27 mouse cellular contexts compared by ENCODE assay signal in genomic region chr9:119472412-119472918, GRCm38 (mm10). TPM values are rescaled to one million over a fixed set of nuclear protein-coding genes. Genes with fewer than 3 reads are reported as not detected.
DNase-seq lines count a peak whose midpoint lies in the region; ATAC-seq lines count a peak whose summit lies in the region.
"Had no signal": no experiment of that assay in that cellular context is flagged by ENCODE, and none has a peak within 500 bp of the region (broad histone marks: within the 10 kb centered on the region; RNA-seq: fewer than 3 reads in every experiment).

No protein-coding gene starts in this region.

- H3K4me3 ChIP-seq in heart, embryonic 12.5 days = no peak overlapping the region
- no peak overlapping the region for H3K4me3 ChIP-seq in midbrain, embryonic 14.5 days (replicated peaks; ENCODE audit: low read depth, low read length)
- H3K4me3 ChIP-seq: forebrain, embryonic 13.5 days; layer of hippocampus, adult 2 months; left cerebral cortex, adult 2 months; limb, embryonic 12.5 days; myocyte; neural tube, embryonic 12.5 days had no signal

- peaks cover 8% of the 10 kb centered on the region for H3K27me3 ChIP-seq in heart, embryonic 12.5 days (replicated peaks)
- no peaks in the 10 kb centered on the region for H3K27me3 ChIP-seq in midbrain, embryonic 14.5 days (ENCODE audit: control insufficient read depth, insufficient read depth, low read length)
- H3K27me3 ChIP-seq: CH12.LX; forebrain, embryonic 13.5 days; limb, embryonic 12.5 days; neural tube, embryonic 12.5 days had no signal

- no peaks in the 10 kb centered on the region for H3K36me3 ChIP-seq in heart, embryonic 12.5 days
- H3K36me3 ChIP-seq in midbrain, embryonic 14.5 days (ENCODE audit: control insufficient read depth, insufficient read depth, low read length) = peaks cover 14% of the 10 kb centered on the region

- DNase-seq in heart, adult 8-10 months (ENCODE audit: low spot score) = no peak
- DNase-seq in 3T3-L1 (ENCODE audit: low read depth, low spot score) = peak; percentile 11
- peak; percentile 49 for DNase-seq in R1 (ENCODE audit: low read depth, low spot score)
- DNase-seq in heart, postnatal 10 days = peak; percentile 60 to 69
- no peak for DNase-seq in midbrain, embryonic 14.5 days
- no peak for DNase-seq in adrenal gland, postnatal 4 days (ENCODE audit: low spot score in 2 of 2)
- DNase-seq: adrenal gland, postnatal 25 days; cerebellum, adult 2 months; cerebellum, postnatal 14 days; gastrocnemius, postnatal 10 days; liver, postnatal 0 days; right cerebral cortex, adult 18-20 months; spleen, adult 18-20 months; thymus, adult 18-20 months; thymus, postnatal 25 days had no signal

- no peaks in the 10 kb centered on the region for H3K9me3 ChIP-seq in heart, embryonic 12.5 days (replicated peaks)
- no peaks in the 10 kb centered on the region for H3K9me3 ChIP-seq in midbrain, embryonic 14.5 days (ENCODE audit: control insufficient read depth, low read length)
- H3K9me3 ChIP-seq: forebrain, embryonic 13.5 days; limb, embryonic 12.5 days; neural tube, embryonic 12.5 days had no signal

- intact Hi-C loops in heart, postnatal 10 days (cut with DNase I) = no loop called here

- peak overlapping the region; percentile 14; the same call in 1 of the 2 replicates for H3K27ac ChIP-seq in heart, embryonic 12.5 days (ENCODE audit: poor library complexity, severe bottlenecking)
- H3K27ac ChIP-seq in midbrain, embryonic 14.5 days (replicated peaks; ENCODE audit: low read depth, low read length) = no peak overlapping the region
- H3K27ac ChIP-seq: forebrain, embryonic 13.5 days; hindbrain, embryonic 14.5 days; layer of hippocampus, adult 2 months; left cerebral cortex, adult 2 months; limb, embryonic 12.5 days; neural tube, embryonic 12.5 days; stomach, postnatal 0 days had no signal

- H3K4me2 ChIP-seq in heart, embryonic 12.5 days = no peak overlapping the region
- no peak overlapping the region for H3K4me2 ChIP-seq in midbrain, embryonic 14.5 days (ENCODE audit: low read length)
- H3K4me2 ChIP-seq: forebrain, embryonic 13.5 days; hindbrain, embryonic 14.5 days; limb, embryonic 12.5 days; midbrain, embryonic 11.5 days; neural tube, embryonic 12.5 days had no signal

- no peak for ATAC-seq in heart, embryonic 12.5 days (ENCODE audit: insufficient number of reproducible peaks, low FRiP score)
- no peak for ATAC-seq in midbrain, embryonic 14.5 days (ENCODE audit: low FRiP score, low TSS enrichment)
- ATAC-seq: forebrain, embryonic 13.5 days; intestine, postnatal 0 days; liver, postnatal 0 days had no signal

- 44% methylated on average over 11 of the region's 11 CpGs for WGBS in heart, embryonic 12.5 days
- 84% methylated on average over 11 of the region's 11 CpGs for WGBS in midbrain, embryonic 14.5 days

- H3K9ac ChIP-seq in heart, embryonic 12.5 days = no peak overlapping the region
- no peak overlapping the region for H3K9ac ChIP-seq in midbrain, embryonic 14.5 days (replicated peaks; ENCODE audit: low read length)
- H3K9ac ChIP-seq: forebrain, embryonic 13.5 days; hindbrain, embryonic 14.5 days; limb, embryonic 12.5 days; liver, postnatal 0 days; neural tube, embryonic 12.5 days had no signal

- H3K4me1 ChIP-seq in heart, embryonic 12.5 days (replicated peaks) = peaks cover 82% of the 10 kb centered on the region
- no peaks in the 10 kb centered on the region for H3K4me1 ChIP-seq in midbrain, embryonic 14.5 days (ENCODE audit: control insufficient read depth, insufficient read depth, low read length)
- H3K4me1 ChIP-seq: forebrain, embryonic 13.5 days had no signal

RNA-seq across cellular contexts. Expression of gene Exog, which starts 27.7 kb away (rescaled TPM):
- polyA plus RNA-seq in heart, embryonic 12.5 days (2016; fragmentation: Nextera tagmentation; extraction: Ambion mirVana) = 15.4 and 15.5 TPM in 2 replicates
- total RNA-seq in heart, adult 8-10 months (2022) = 1 to 10 TPM; 2.4 to 3.3 (median 2.8) TPM
- 1 to 10 TPM; 2.8 to 4.4 TPM for total RNA-seq in heart, postnatal 10 days (2021)
- polyA plus RNA-seq in midbrain, embryonic 14.5 days (2014; fragmentation: Nextera tagmentation; extraction: Ambion mirVana) = 51.2 and 56.0 TPM in 2 replicates
- 1 to 10 TPM; 6.1 to 6.6 TPM for total RNA-seq in adrenal gland, postnatal 4 days (2021)

Comparison
In these comparisons a context has a peak if more than half of its experiments do, and no peak if none do; other contexts are left out.
1. DNase-seq: peak in 3T3-L1 (single experiment), R1 (single experiment) and heart, postnatal 10 days (2 of 2); none in heart, adult 8-10 months (single experiment), midbrain, embryonic 14.5 days (single experiment) and adrenal gland, postnatal 4 days (0 of 2).